13 mouse cellular contexts compared by ENCODE assay signal in the genomic region with DNA sequence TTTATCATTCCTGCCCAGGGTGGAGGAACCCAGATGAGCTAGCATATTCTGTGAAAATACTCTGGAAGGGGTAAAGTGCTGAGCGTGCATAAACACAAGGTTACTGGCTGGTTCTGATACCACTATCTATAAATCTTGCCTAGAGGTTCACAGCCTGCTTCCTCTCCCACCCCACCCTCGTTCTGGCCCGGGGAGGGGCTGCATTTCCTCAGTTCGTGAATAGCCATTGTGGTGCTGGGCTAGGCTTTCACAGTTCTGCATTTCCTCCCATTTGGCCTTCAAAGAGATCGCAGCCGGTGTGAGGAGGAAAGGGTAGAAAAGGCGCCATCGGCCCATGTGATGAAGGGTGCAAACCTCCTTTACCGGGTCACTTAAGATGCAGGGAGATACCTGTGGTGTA. TPM values are rescaled to one million over a fixed set of nuclear protein-coding genes. Genes with fewer than 3 reads are reported as not detected.
DNase-seq lines count a peak whose midpoint lies in the region; ATAC-seq lines count a peak whose summit lies in the region.
"Had no signal": no experiment of that assay in that cellular context is flagged by ENCODE, and none has a peak within 500 bp of the region (broad histone marks: within the 10 kb centered on the region; RNA-seq: fewer than 3 reads in every experiment).

No protein-coding gene starts in this region.

- no peaks in the 10 kb centered on the region for H3K4me1 ChIP-seq in liver, embryonic 15.5 days (replicated peaks)
- no peaks in the 10 kb centered on the region for H3K4me1 ChIP-seq in forebrain, embryonic 15.5 days
- H3K4me1 ChIP-seq: intestine, embryonic 15.5 days; neural tube, embryonic 15.5 days had no signal

- H3K9me3 ChIP-seq in liver, embryonic 15.5 days (replicated peaks): no peaks in the 10 kb centered on the region
- no peaks in the 10 kb centered on the region for H3K9me3 ChIP-seq in forebrain, embryonic 15.5 days
- H3K9me3 ChIP-seq: intestine, embryonic 15.5 days; neural tube, embryonic 15.5 days had no signal

- H3K9ac ChIP-seq in liver, embryonic 15.5 days: no peak overlapping the region
- no peak overlapping the region for H3K9ac ChIP-seq in forebrain, embryonic 15.5 days (replicated peaks)
- H3K9ac ChIP-seq: intestine, embryonic 15.5 days; neural tube, embryonic 15.5 days had no signal

- peak; percentile 77 to 89 for ATAC-seq in hematopoietic stem cell, adult 5-6 weeks (replicated peaks in 1 of 2; ENCODE audit: insufficient read depth in 1 of 2, low FRiP score in 2 of 2, low TSS enrichment in 1 of 2, low read depth in 1 of 2, poor library complexity in 2 of 2, severe bottlenecking in 2 of 2)
- peak; percentile 37; the same call in 1 of the 2 replicates for ATAC-seq in liver, embryonic 15.5 days (ENCODE audit: insufficient read depth)
- no peak for ATAC-seq in forebrain, embryonic 15.5 days (replicated peaks)
- ATAC-seq: forebrain, embryonic 14.5 days; intestine, embryonic 15.5 days had no signal

- H3K4me2 ChIP-seq in liver, embryonic 15.5 days: no peak overlapping the region
- no peak overlapping the region for H3K4me2 ChIP-seq in forebrain, embryonic 15.5 days (replicated peaks)
- H3K4me2 ChIP-seq: intestine, embryonic 15.5 days; neural tube, embryonic 15.5 days had no signal

- 10% methylated on average over 9 of the region's 9 CpGs for WGBS in liver, embryonic 15.5 days (ENCODE audit: insufficient replicate concordance)
- WGBS in forebrain, embryonic 15.5 days: 80% methylated on average over 9 of the region's 9 CpGs

- DNase-seq in adrenal gland, adult (ENCODE audit: inconsistent age in 2 of 2, low spot score in 1 of 2): peak; percentile 56 to 69
- no peak for DNase-seq in adrenal gland, adult 18-20 months (ENCODE audit: low spot score in 2 of 2)
- DNase-seq in ZHBTc4 (ENCODE audit: low read depth, low spot score): peak; percentile 86
- no peak for DNase-seq in right cerebral cortex, postnatal 14 days
- no peak for DNase-seq in MN1 (ENCODE audit: low spot score)
- DNase-seq: cerebellum, postnatal 25 days had no signal

- no peak overlapping the region for H3K4me3 ChIP-seq in liver, embryonic 15.5 days (replicated peaks)
- no peak overlapping the region for H3K4me3 ChIP-seq in forebrain, embryonic 15.5 days
- H3K4me3 ChIP-seq: intestine, embryonic 15.5 days; neural tube, embryonic 15.5 days had no signal

- no peaks in the 10 kb centered on the region for H3K36me3 ChIP-seq in liver, embryonic 15.5 days (replicated peaks)
- no peaks in the 10 kb centered on the region for H3K36me3 ChIP-seq in forebrain, embryonic 15.5 days
- H3K36me3 ChIP-seq: intestine, embryonic 15.5 days; neural tube, embryonic 15.5 days had no signal

- no peak overlapping the region for H3K27ac ChIP-seq in liver, embryonic 15.5 days (replicated peaks)
- no peak overlapping the region for H3K27ac ChIP-seq in forebrain, embryonic 15.5 days (replicated peaks)
- H3K27ac ChIP-seq: intestine, embryonic 15.5 days; macrophage; neural tube, embryonic 15.5 days had no signal

- H3K27me3 ChIP-seq in liver, embryonic 15.5 days: no peaks in the 10 kb centered on the region; the same call in 1 of the 2 replicates
- no peaks in the 10 kb centered on the region for H3K27me3 ChIP-seq in forebrain, embryonic 15.5 days
- H3K27me3 ChIP-seq: intestine, embryonic 15.5 days; neural tube, embryonic 15.5 days had no signal

RNA-seq across cellular contexts. Expression of gene Ptprb, which starts 12.8 kb away (rescaled TPM):
- 10 to 100 TPM; 34.6 to 34.8 TPM for total RNA-seq in adrenal gland, adult 18-20 months (2021)
- 0.06 TPM in 1 of 2 replicates, not detected in the other for total RNA-seq in hematopoietic stem cell, adult 5-6 weeks (2017)
- 1.6 and 1.7 TPM in 2 replicates for polyA plus RNA-seq in liver, embryonic 15.5 days (2015; fragmentation: Nextera tagmentation; extraction: Ambion mirVana)
- 2.4 and 2.5 TPM in 2 replicates for polyA plus RNA-seq in forebrain, embryonic 15.5 days (2015; fragmentation: Nextera tagmentation; extraction: Ambion mirVana)
- polyA plus RNA-seq: macrophage had no signal

Comparison
In these comparisons a context has a peak if more than half of its experiments do, and no peak if none do; other contexts are left out.
1. DNase-seq: peak in adrenal gland, adult (2 of 2) and ZHBTc4 (single experiment); none in adrenal gland, adult 18-20 months (0 of 2), right cerebral cortex, postnatal 14 days (single experiment) and MN1 (single experiment).
2. RNA of gene Ptprb, which starts 12.8 kb away (total RNA-seq): 34.6 to 34.8 TPM in adrenal gland, adult 18-20 months; 0.06 TPM in hematopoietic stem cell, adult 5-6 weeks; every median in the first group is over 10 times any median in the second.